Mouse (Mus musculus): Measurements from ENCODE around the gene Pf4. TPM values are rescaled to one million over a fixed set of nuclear protein-coding genes. Genes with fewer than 3 reads are reported as not detected.

The Pf4 gene
- 26.1 TPM for polyA plus RNA-seq (2015; fragmentation: Illumina TruSeq; extraction: RNeasy Lipid Tissue Mini Kit (QIAGEN cat#74804); ENCODE audit: insufficient read depth, low read depth, low replicate concordance)

GRCm38 (mm10) chr5:90771880-90772653, at the start of gene Pf4:
Pf4 (plus strand) TSS chr5:90772435.

DNA sequence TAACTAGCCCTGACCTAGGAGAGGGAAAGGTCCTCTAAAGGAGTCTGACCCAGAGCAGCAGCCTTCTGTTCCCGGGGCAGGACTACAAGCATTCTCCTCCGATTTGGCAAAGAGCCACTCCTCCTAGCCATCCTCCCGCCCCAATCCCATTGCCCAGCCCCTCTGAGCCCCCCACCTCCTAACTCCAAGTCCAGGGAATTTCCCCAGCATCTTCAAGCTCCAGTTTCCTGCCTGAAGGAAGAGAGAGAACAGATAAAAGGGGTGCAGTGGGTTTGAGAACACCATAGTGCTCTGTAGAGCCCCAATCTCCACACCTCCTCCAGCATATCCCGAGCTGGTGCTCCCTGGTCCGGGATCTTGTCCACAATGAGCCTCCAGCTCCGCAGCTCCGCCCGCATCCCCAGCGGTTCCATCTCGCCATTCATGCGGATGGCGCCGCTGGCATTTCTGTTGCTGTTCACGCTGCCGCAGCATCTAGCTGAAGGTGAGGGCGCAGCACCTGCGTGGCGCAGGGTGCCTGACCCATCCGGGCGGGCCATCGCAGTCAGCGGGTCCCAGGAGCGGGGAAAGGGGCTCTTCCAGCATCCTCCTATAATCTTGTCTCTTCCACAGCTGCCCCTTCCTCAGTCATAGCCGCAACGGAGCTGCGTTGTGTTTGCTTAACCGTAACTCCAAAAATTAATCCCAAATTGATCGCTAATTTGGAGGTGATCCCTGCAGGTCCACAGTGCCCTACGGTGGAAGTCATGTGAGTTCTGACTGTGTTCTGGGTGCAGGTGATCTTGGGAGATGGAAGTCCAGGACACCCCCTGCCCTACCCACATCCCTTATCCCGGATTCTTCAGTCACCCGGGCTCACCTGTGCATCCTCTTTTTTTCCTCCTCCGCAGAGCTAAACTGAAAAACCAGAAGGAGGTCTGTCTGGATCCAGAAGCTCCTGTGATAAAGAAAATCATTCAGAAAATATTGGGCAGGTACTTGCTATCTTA, 12.9 kb upstream of the Pf4 start, which contains the start of gene Cxcl5:
Gene Cxcl5, plus strand, starts transcription at position 284 of the 989 bp plus-strand sequence.

DNA sequence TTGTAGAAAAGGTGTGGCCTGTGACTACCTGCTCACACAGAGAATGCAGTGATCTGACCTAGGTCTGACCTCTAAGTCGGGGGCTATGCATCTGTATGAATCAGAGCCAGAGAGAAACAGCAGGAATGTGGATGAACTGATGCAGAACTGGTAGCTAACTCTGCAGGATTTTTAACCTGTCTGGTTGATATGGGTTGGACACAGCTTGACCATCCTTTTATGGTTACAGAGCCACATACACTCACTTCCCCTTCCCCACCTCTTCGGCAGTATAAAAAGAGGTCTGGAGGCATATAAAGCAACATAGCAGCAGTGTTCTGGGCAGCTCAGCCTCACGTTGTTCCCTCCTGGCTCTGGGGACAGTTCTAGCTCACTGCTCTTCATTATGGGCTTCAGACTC, 4.0 kb upstream of the Pf4 start, which contains the start of gene Ppbp:
Gene Ppbp, plus strand, starts transcription at position 301 of the 400 bp plus-strand sequence.

GRCm38 (mm10) chr5:90785659-90786588, 13.7 kb downstream of the Pf4 start, which contains the start of gene Cxcl3:
Cxcl3 (plus strand) TSS chr5:90786103.

GRCm38 (mm10) chr5:90794195-90794625, 22.0 kb downstream of the Pf4 start, which contains the start of gene Cxcl15:
Cxcl15 (plus strand) TSS chr5:90794534.

Other genes with a start within 250 kb of the Pf4 start
- not detected for gene 5830473C10Rik, start 211.3 kb upstream of the Pf4 start, polyA plus RNA-seq (2015; fragmentation: Illumina TruSeq; extraction: RNeasy Lipid Tissue Mini Kit (QIAGEN cat#74804); ENCODE audit: insufficient read depth, low read depth, low replicate concordance)
- gene Rassf6, start 131.8 kb upstream of the Pf4 start, polyA plus RNA-seq (2015; fragmentation: Illumina TruSeq; extraction: RNeasy Lipid Tissue Mini Kit (QIAGEN cat#74804); ENCODE audit: insufficient read depth, low read depth, low replicate concordance): 2.0 TPM
- gene Cxcl5, start 13.1 kb upstream of the Pf4 start, polyA plus RNA-seq (2015; fragmentation: Illumina TruSeq; extraction: RNeasy Lipid Tissue Mini Kit (QIAGEN cat#74804); ENCODE audit: insufficient read depth, low read depth, low replicate concordance): not detected
- gene Ppbp, start 3.9 kb upstream of the Pf4 start, polyA plus RNA-seq (2015; fragmentation: Illumina TruSeq; extraction: RNeasy Lipid Tissue Mini Kit (QIAGEN cat#74804); ENCODE audit: insufficient read depth, low read depth, low replicate concordance): 3.0 TPM
- not detected for gene Cxcl3, start 13.7 kb downstream of the Pf4 start, polyA plus RNA-seq (2015; fragmentation: Illumina TruSeq; extraction: RNeasy Lipid Tissue Mini Kit (QIAGEN cat#74804); ENCODE audit: insufficient read depth, low read depth, low replicate concordance)
- gene Cxcl15, start 22.1 kb downstream of the Pf4 start, polyA plus RNA-seq (2015; fragmentation: Illumina TruSeq; extraction: RNeasy Lipid Tissue Mini Kit (QIAGEN cat#74804); ENCODE audit: insufficient read depth, low read depth, low replicate concordance): not detected
- 0.76 TPM for gene Cxcl1, start 118.8 kb downstream of the Pf4 start, polyA plus RNA-seq (2015; fragmentation: Illumina TruSeq; extraction: RNeasy Lipid Tissue Mini Kit (QIAGEN cat#74804); ENCODE audit: insufficient read depth, low read depth, low replicate concordance)
- not detected for gene Cxcl2, start 131.4 kb downstream of the Pf4 start, polyA plus RNA-seq (2015; fragmentation: Illumina TruSeq; extraction: RNeasy Lipid Tissue Mini Kit (QIAGEN cat#74804); ENCODE audit: insufficient read depth, low read depth, low replicate concordance)
- gene Mthfd2l, start 158.7 kb downstream of the Pf4 start, polyA plus RNA-seq (2015; fragmentation: Illumina TruSeq; extraction: RNeasy Lipid Tissue Mini Kit (QIAGEN cat#74804); ENCODE audit: insufficient read depth, low read depth, low replicate concordance): 2.8 TPM